Mouse (Mus musculus) liver, adult 10 weeks (tissue): ENCODE measurements around the gene Cd86. TPM values are rescaled to one million over a fixed set of nuclear protein-coding genes. Genes with fewer than 3 reads are reported as not detected.

Source experiments
- polyA plus RNA-seq: library from polyadenylated mRNA; stranded (reverse); fragments of 350-450 nt; fragmentation: Illumina TruSeq; extraction: RNeasy Lipid Tissue Mini Kit (QIAGEN cat#74804); gene quantifications from one replicate; pipeline ENCODE4 v1.2.3, GENCODE M21; 2014; ENCODE audit warnings: low read depth, low replicate concordance

Cd86 gene
- 5.7 TPM for polyA plus RNA-seq

DNA sequence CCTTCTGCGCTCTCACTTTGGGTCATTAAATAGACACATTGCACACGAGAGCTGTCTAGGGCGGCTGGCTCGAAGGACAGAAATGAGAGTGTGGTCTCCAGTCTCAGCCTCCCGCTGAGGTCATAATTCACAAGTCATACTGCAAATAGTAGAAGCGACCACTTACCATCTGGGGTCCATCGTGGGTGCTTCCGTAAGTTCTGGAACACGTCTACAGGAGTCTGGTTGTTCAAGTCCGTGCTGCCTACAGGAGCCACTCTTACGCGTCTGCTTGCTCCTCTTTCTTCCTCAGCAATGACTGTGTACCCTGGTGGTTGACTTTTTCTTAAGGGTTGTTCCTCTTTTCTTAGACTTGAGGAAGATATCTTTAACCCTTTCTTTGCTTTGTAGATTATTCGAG is at the start of gene Cd86:
Gene Cd86 (minus strand): TSS at position 300 of the 400 bp plus-strand sequence.

DNA sequence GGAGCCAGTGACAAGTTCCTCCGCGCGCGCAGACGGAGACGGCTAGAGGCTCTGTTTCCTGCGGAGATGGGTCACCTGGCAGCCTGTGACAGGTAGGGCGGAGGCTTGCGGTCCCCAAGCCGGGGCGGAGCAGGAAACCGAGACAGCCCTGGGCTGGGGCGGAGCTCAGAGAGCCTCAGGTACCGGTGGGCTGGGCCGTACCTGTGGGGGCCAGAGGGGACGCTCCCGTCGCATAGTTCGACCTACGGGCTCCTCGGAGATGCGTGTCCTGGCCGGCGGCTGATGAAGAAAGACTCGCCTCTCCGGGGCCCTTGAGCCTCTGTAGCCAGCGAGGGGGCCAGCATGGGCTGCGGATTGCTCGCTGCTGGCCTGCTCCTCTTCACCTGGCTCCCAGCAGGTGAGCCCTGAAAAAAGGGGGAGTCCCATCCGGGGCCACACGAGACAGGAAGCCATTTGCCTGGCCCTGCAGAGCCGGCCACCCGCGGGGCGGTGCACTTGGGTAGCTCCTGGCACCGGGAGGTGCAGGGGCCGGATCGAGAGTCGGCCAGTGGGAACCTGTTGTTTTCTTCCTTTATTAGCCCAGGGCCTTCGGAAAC is 28.0 kb upstream of the Cd86 start, which contains the start of gene Ildr1:
Gene Ildr1 (plus strand): TSS at position 161 of the 596 bp plus-strand sequence.

DNA sequence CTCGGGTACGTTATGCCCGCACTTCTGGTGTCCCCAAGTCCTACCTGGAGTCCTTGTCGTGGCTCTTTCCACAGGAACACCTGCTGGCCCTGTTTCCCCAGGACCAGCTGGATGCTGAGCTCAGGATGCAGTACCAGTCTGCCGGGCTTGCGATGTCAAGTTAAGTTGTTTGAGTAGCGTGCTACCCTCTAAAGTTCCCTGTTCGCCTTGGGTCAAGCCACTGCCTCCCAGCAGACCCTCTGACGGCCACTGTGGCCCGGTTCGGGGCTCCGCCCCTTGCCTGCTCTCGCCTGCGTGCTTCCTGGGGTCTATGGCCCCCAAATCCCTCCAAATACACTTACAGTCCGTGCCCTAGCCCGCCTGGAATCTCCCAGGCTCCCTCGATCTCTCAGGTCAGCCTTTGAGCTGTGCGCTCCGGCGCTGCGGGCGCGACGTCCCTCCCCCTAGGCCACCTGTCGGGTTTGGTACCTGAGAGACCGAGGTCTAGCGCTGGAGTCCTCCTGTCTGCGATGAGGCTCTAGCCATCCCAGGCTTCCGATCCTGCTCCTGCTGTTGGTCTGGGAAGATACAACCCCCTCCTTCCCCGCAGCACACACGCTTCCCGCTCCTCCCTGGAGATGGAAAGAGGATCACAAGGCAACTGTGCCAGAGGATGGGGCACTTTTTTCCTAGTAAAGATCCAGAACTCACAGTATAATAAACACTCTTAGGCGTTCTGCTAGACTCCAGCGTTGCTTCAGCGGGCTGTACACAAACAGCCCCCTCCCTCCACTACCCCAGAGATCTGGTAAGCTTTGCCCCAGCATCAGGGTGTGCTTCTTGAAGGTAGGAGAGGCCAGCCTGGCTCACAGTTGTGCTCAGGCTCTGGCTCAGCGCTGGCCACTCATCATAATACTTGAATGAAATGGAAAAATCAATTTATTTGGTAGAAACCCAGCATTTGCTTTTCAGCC is 104.2 kb downstream of the Cd86 start, which contains the start of gene Casr:
Gene Casr (minus strand): TSS at position 756 of the 953 bp plus-strand sequence.

Other genes with a start within 250 kb of the Cd86 start
- not detected for gene Stfa3, start 210.7 kb downstream of the Cd86 start, polyA plus RNA-seq
- gene Casr, start 103.9 kb downstream of the Cd86 start, polyA plus RNA-seq = not detected
- gene Ildr1, start 27.9 kb upstream of the Cd86 start, polyA plus RNA-seq = 0.16 TPM
- 11.0 TPM for gene Slc15a2, start 118.9 kb upstream of the Cd86 start, polyA plus RNA-seq
- gene Iqcb1, start 162.3 kb upstream of the Cd86 start, polyA plus RNA-seq = 22.9 TPM
- 1.4 TPM for gene Eaf2, start 208.9 kb upstream of the Cd86 start, polyA plus RNA-seq
- 14.9 TPM for gene Golgb1, start 209.1 kb upstream of the Cd86 start, polyA plus RNA-seq